Mouse (Mus musculus): ENCODE results near the gene Sumf2.
"Not testable (repeated sequence)": the region's sequence is repeated elsewhere in the genome, so short reads cannot be mapped to it uniquely, and the experiment has no call there.

Sumf2 gene

DNA sequence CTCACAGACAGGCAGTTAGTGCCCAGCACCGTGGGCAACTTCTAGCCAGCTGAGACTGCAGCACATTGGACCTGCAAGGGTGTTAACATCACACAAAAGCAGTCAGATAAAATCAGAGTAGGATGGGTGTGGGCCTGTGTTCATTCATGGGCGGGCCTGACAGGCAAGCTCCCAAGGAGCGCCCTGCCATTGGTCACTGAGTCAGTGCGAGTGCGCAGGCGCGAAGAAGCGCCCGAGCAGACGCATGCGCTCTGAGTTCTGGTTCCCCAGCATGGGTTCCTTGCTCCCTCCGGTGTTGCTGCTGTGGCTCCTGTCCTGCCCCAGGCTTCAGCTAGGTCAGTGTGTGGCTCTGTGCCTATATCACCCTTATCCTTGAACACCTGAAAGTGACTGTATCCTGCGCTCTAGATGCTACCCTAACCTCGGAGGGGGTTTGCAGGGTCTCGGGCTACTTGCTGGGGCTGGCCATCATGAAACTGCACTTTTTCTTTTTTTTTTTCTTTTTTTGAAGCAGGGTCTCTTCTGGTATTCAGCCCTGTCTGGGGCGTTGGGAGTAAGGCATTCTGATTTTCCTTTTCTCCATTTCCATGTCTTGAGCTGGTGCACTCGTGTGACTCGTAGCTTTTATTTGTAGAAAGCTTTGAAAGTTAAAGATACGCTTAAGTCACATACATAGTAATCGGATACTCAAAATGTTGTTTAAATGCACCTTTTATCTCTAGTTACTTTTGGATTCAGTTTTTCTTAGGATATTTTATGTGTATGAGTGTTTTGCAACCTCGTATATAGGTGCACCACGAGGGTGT, at the start of gene Sumf2:
TSS of gene Sumf2 (plus strand) at position 235 of the 806 bp plus-strand sequence.
- DNase-seq (ENCODE audit: low spot score) = peak; percentile 91

GRCm38 (mm10) chr5:129844848-129845247, 1.9 kb upstream of the Sumf2 start:
- no peak for DNase-seq (ENCODE audit: low spot score)

GRCm38 (mm10) chr5:129847558-129847820, 703 bp downstream of the Sumf2 start:
- no peak for DNase-seq (ENCODE audit: low spot score)

DNA sequence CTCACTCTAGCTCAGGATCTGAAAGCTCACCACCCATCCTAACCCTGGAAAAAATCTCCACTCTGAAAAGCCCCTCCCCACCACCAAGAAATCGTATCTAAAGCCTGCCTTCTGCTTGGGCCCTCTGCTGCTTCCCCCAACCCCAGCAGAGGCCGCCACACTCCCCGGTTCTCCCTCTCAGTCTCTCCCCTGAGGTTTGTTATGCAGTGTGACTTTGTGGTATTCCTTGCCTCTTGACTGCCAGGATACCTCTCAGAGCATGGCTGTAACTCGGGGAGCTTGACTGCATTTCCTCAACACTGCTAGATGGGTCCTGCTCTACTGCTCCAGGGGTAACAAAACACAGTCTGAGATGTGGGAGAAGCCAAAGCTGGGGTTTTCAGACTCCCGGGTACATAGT, 8.4 kb downstream of the Sumf2 start:
- DNase-seq (ENCODE audit: low spot score) = no peak

DNA sequence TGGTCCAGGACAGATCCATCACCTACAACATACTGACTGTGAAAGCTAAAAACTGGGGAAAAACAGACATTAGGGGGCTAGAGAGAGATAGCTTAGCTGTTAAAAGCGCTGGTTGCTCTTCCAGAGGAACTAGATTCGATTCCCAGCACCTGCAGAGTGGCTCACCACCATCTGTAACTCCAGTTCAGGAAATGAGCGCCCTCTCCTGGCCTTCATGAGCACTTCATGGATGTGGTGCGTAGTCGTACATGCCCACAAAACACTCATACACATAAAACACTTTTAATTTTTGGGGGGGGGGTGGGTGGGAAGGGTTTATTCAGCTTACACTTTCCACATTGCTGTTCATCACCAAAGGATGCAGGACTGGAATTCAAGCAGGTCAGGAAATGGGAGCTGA, 9.6 kb downstream of the Sumf2 start:
- no peak for DNase-seq (ENCODE audit: low spot score)

GRCm38 (mm10) chr5:129862325-129862724, 15.5 kb downstream of the Sumf2 start:
- DNase-seq (ENCODE audit: low spot score) = no peak

DNA sequence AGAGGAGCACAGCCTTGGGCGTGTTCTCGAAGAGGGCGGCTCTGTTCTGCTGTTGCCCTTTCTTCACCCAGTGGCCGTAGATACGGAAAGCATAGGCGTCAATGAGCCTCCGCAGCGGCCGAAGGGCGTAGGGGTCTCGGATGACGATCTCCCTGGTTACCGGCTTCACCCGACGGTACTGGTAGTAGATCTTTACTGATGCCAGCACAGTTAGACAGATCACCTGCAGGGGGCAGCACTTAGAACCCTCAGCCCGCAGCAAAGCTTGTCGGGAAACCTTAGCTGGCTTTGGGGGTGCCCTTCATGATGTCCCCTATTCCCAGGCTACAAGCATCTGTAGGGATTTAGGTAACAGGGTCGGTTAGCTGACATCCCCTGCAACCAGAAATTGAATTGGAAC, 17.7 kb downstream of the Sumf2 start:
- no peak for DNase-seq (ENCODE audit: low spot score)

DNA sequence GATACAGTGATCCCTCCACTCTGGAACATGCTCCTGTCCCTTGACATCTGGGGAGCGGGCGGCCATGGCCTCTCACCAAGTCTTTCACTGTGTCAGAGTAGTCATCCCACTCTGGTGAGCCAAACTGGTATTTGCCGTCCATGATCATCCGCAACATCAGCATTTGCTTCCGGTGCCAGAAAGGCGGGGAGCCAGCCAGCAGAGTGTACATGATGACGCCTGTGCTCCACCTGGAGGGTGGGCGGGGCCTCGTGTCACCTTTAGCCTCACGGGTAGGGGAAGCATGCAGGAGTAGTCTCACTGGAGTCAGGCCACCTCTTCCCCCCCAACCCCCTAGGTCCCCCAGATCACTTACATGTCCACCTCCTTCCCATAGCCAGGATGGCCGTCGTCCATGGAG, 19.1 kb downstream of the Sumf2 start:
- no peak for DNase-seq (ENCODE audit: low spot score)

- DNase-seq (ENCODE audit: low spot score) = no peak
Measured at GRCm38 (mm10) chr5:129869238-129869995, 22.6 kb downstream of the Sumf2 start.

DNA sequence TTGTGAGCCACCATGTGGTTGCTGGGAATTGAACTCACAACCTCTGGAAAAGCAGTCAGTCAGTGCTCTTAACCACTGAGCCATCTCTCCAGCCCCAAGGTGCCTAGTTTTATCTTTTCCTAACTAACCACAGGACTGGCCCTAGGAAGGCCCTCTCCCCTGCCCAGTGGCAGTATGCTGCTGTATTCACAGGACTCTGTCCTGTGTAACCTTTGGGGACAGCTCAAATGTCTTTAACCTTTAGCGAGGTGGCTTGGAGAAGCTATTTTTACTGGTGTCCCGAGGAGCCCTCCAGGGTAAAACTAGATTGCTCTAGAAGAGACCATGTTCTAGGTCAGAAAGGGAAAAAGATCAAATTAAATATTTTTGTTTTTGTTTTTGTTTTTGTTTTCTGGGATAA, 24.5 kb downstream of the Sumf2 start:
- DNase-seq (ENCODE audit: low spot score) = no peak

DNA sequence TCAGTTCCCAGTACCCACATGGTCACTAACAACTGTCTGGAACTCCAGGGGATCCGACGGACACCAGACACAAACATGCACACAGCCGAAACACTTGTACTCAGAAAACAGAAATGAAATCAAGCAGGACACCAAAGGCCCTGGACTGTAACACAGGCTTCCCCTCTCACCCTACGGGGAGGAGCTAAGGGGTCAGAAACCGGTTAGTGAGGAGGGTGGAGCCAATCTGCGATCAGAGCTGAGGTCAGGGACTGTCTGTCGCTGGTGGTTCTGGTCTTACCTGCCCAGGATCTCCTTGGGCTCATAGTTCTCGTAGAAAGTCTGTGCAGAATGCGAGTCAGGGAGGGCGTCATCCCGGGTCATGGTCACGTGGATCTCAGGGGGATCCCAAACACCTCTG, 27.2 kb downstream of the Sumf2 start:
- DNase-seq (ENCODE audit: low spot score) = no peak

GRCm38 (mm10) chr5:129875098-129875497, 28.3 kb downstream of the Sumf2 start:
- no peak for DNase-seq (ENCODE audit: low spot score)

DNA sequence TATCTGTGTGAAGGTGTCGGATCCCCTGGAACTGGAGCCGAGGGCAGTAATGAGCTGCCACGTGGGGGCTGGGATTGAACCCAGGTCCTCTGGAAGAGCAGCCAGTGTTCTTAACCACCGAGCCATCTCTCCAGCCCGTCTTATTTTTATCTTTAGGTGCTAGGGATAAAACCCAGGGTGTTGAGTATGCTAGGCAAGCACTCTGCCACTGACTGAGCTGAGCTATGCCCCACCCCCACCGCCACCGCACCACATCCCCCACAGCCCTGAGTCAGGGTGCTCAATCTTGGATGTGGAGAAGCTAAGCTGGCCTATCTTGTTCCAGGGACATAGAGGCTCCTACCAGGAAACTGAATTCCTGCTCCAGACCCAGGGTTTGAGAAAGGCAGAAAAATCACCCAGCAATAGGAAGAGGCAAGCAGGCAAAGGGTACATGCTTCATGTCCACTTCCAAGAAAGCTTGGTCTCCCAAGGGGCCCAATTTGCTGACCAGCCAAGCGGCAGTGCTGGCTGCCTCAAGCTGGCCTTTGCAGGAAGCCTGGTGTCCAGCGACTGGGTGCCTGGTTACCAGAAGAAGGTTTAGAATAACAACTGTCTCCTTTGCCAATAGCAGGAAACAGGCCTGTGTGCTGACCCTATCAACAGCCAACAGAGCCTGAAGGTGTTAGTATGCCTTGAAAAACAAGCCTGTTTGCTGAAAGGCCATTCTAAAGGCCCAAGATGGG, 31.1 kb downstream of the Sumf2 start:
- DNase-seq (ENCODE audit: low spot score) = no peak

GRCm38 (mm10) chr5:129878946-129879345, 32.2 kb downstream of the Sumf2 start:
- DNase-seq (ENCODE audit: low spot score) = peak; percentile 36

- no peak for DNase-seq (ENCODE audit: low spot score)
Measured at GRCm38 (mm10) chr5:129879888-129880287, 33.1 kb downstream of the Sumf2 start.

DNA sequence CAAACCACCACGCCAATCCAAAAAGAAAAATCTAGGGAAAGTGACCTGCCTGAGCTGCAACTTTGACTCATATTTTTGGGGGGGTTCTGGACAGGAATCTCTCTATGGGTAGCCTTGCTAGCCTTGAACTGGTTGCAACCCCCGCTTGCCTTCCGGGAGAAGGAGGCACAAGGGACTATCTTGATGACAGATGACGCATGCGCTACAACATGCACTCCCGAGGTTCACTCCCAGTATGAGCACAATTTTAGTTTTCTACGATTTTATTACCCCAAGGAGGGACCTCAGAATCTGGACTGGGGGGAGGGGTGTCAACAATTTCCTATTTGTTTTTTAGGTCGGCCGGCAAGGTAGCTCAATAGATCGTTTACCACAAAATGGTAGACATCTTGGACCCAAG, 39.5 kb downstream of the Sumf2 start:
- no peak for DNase-seq (ENCODE audit: low spot score)

DNA sequence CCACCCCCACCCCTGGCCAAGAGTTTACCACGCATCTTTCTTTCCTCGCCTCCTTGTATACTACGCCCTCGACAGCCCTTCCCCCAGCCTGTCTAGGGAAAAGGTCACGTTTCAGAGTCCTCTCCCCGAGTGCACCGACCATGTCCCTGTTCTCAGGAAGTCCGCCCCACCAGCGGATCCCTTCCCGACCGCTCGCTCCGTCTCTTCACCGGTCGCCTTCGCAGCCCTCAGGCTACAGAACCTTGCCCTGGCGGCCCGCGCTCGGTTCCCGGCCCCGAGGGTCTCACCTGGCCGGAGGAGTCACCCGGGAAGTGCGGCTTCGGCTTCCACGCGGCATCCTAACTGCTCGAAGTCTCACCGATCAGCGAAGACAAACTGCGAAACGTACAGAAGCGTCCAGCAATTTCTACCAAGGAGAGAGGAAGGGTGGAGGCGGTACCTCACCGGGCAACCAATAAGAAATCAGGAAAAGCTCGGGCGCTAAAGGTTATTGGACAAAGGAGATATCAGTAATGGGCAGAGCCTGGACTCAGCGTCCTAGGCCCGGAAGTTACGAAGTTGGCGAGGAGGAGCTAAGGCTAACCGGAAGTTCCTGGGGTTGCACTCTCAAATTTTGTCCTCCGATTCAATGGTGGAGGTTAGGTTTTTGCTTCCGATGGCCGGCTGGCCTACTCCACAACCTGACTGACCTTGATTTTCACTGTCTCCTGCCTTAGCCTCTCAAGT, 40.3 kb downstream of the Sumf2 start, which contains the start of gene Chchd2:
TSS of gene Chchd2 (minus strand) at position 560 of the 726 bp plus-strand sequence.
- DNase-seq (ENCODE audit: low spot score) = peak; percentile 98

DNA sequence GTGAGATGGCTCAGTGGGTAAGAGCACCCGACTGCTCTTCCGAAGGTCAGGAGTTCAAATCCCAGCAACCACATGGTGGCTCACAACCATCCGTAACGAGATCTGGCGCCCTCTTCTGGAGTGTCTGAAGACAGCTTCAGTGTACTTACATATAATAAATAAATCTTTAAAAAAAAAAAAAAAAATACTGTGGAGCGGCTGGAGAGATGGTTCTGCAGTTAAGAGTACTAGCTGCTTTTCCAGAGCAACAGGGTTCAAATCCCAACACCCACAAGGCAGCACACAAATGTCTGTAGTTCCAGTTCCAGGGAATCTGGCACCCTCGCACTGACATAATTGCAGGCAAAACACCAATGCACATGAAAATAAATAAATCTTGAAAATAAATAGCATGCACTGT, 43.6 kb downstream of the Sumf2 start:
- DNase-seq (ENCODE audit: low spot score) = not testable (repeated sequence)

GRCm38 (mm10) chr5:129895198-129896088, 48.7 kb downstream of the Sumf2 start, which contains the start of gene Zbed5:
Zbed5 (plus strand) TSS chr5:129895723.
- DNase-seq (ENCODE audit: low spot score) = peak; percentile 89

GRCm38 (mm10) chr5:129898449-129898848, 51.7 kb downstream of the Sumf2 start, which contains the start of gene Phkg1:
Phkg1 (minus strand) TSS chr5:129898549.
- no peak for DNase-seq (ENCODE audit: low spot score)

GRCm38 (mm10) chr5:129907775-129908174, 61.0 kb downstream of the Sumf2 start:
- no peak for DNase-seq (ENCODE audit: low spot score)
